19 mouse cellular contexts compared by ENCODE assay signal in genomic region chr14:16525137-16525924, GRCm38 (mm10).
DNase-seq lines count a peak whose midpoint lies in the region; ATAC-seq and TF ChIP-seq lines count a peak whose summit lies in the region.
"Had no signal": no experiment of that assay in that cellular context is flagged by ENCODE, and none has a peak within 500 bp of the region (broad histone marks: within the 10 kb centered on the region; RNA-seq: fewer than 3 reads in every experiment).

No protein-coding gene starts in this region.

- 71% methylated on average over 5 of the region's 5 CpGs for WGBS in forebrain, embryonic 13.5 days
- WGBS in forebrain, embryonic 10.5 days = 88% methylated on average over 5 of the region's 5 CpGs
- 77% methylated on average over 5 of the region's 5 CpGs for WGBS in intestine, embryonic 14.5 days
- 64% methylated on average over 5 of the region's 5 CpGs for WGBS in intestine, postnatal 0 days
- 58% methylated on average over 5 of the region's 5 CpGs for WGBS in neural tube, embryonic 14.5 days
- 74% methylated on average over 5 of the region's 5 CpGs for WGBS in heart, embryonic 12.5 days

- no peak for TF ChIP-seq CTCF in intestine, postnatal 0 days (IDR thresholded peaks at IDR 0.05; ENCODE audit: low read depth)

- ATAC-seq in forebrain, embryonic 13.5 days = peak; percentile 39; the same call in 1 of the 2 replicates
- ATAC-seq in intestine, embryonic 14.5 days (replicated peaks; ENCODE audit: low FRiP score, low TSS enrichment, low read depth) = no peak
- no peak for ATAC-seq in intestine, postnatal 0 days
- ATAC-seq in neural tube, embryonic 14.5 days (ENCODE audit: low read depth) = 0 out of 2 replicates have a peak, but pooled peaks have one; percentile 16
- no peak for ATAC-seq in heart, embryonic 12.5 days (ENCODE audit: insufficient number of reproducible peaks, low FRiP score)
- ATAC-seq: CD4-positive, CD25-positive, alpha-beta regulatory T cell, adult 4 months; intestine, embryonic 16.5 days had no signal

- no peaks in the 10 kb centered on the region for H3K27me3 ChIP-seq in forebrain, embryonic 13.5 days
- no peaks in the 10 kb centered on the region for H3K27me3 ChIP-seq in forebrain, embryonic 10.5 days (ENCODE audit: poor library complexity, severe bottlenecking)
- no peaks in the 10 kb centered on the region for H3K27me3 ChIP-seq in intestine, embryonic 14.5 days (replicated peaks; ENCODE audit: control insufficient read depth, insufficient read depth, low read length)
- no peaks in the 10 kb centered on the region for H3K27me3 ChIP-seq in intestine, postnatal 0 days (replicated peaks; ENCODE audit: control insufficient read depth, insufficient read depth, low read length)
- no peaks in the 10 kb centered on the region for H3K27me3 ChIP-seq in neural tube, embryonic 14.5 days (ENCODE audit: control insufficient read depth, insufficient read depth, low read length)
- H3K27me3 ChIP-seq in heart, embryonic 12.5 days (replicated peaks) = no peaks in the 10 kb centered on the region
- H3K27me3 ChIP-seq: embryonic facial prominence, embryonic 12.5 days had no signal

- no peak for DNase-seq in forebrain, embryonic 10.5 days (ENCODE audit: extremely low spot score, low spot score)
- peak; percentile 23 for DNase-seq in intestine, embryonic 14.5 days (ENCODE audit: low spot score)
- no peak for DNase-seq in neural tube, embryonic 10.5 days (ENCODE audit: extremely low spot score, low spot score)
- DNase-seq: B cell, adult 2 months; cerebellum, adult 11-12 months; cerebellum, adult 9-10 months; cerebellum, postnatal 25 days had no signal

- no peak overlapping the region for H3K27ac ChIP-seq in forebrain, embryonic 13.5 days
- no peak overlapping the region for H3K27ac ChIP-seq in forebrain, embryonic 10.5 days
- H3K27ac ChIP-seq in intestine, embryonic 14.5 days (ENCODE audit: low read depth) = no peak overlapping the region
- no peak overlapping the region for H3K27ac ChIP-seq in intestine, postnatal 0 days (ENCODE audit: low read depth, low read length)
- H3K27ac ChIP-seq in neural tube, embryonic 14.5 days (ENCODE audit: low read depth, low read length) = no peak overlapping the region
- no peak overlapping the region for H3K27ac ChIP-seq in heart, embryonic 12.5 days (ENCODE audit: poor library complexity, severe bottlenecking)
- H3K27ac ChIP-seq: embryonic facial prominence, embryonic 12.5 days; heart, adult 2 months; hindbrain, embryonic 10.5 days; hindbrain, embryonic 14.5 days had no signal

- no peaks in the 10 kb centered on the region for H3K36me3 ChIP-seq in forebrain, embryonic 13.5 days (ENCODE audit: poor library complexity, severe bottlenecking)
- no peaks in the 10 kb centered on the region for H3K36me3 ChIP-seq in forebrain, embryonic 10.5 days (replicated peaks)
- H3K36me3 ChIP-seq in intestine, embryonic 14.5 days (ENCODE audit: control insufficient read depth, insufficient read depth, low read length) = no peaks in the 10 kb centered on the region
- H3K36me3 ChIP-seq in intestine, postnatal 0 days (ENCODE audit: control insufficient read depth, insufficient read depth) = no peaks in the 10 kb centered on the region
- no peaks in the 10 kb centered on the region for H3K36me3 ChIP-seq in neural tube, embryonic 14.5 days (ENCODE audit: control insufficient read depth, insufficient read depth, low read length)
- no peaks in the 10 kb centered on the region for H3K36me3 ChIP-seq in heart, embryonic 12.5 days
- H3K36me3 ChIP-seq: embryonic facial prominence, embryonic 12.5 days; G1E; hindbrain, embryonic 10.5 days had no signal

- no peaks in the 10 kb centered on the region for H3K9me3 ChIP-seq in forebrain, embryonic 13.5 days (replicated peaks)
- H3K9me3 ChIP-seq in forebrain, embryonic 10.5 days = no peaks in the 10 kb centered on the region
- H3K9me3 ChIP-seq in intestine, embryonic 14.5 days (ENCODE audit: control insufficient read depth, low read length) = no peaks in the 10 kb centered on the region
- H3K9me3 ChIP-seq in intestine, postnatal 0 days (ENCODE audit: control insufficient read depth) = no peaks in the 10 kb centered on the region
- no peaks in the 10 kb centered on the region for H3K9me3 ChIP-seq in neural tube, embryonic 14.5 days (ENCODE audit: control insufficient read depth, low read length)
- no peaks in the 10 kb centered on the region for H3K9me3 ChIP-seq in heart, embryonic 12.5 days (replicated peaks)
- H3K9me3 ChIP-seq: embryonic facial prominence, embryonic 12.5 days; G1E; hindbrain, embryonic 10.5 days had no signal

- no peak overlapping the region for H3K4me2 ChIP-seq in forebrain, embryonic 13.5 days
- no peak overlapping the region for H3K4me2 ChIP-seq in intestine, embryonic 14.5 days (ENCODE audit: low read length)
- H3K4me2 ChIP-seq in intestine, postnatal 0 days (replicated peaks; ENCODE audit: low read depth) = no peak overlapping the region
- H3K4me2 ChIP-seq in neural tube, embryonic 14.5 days (ENCODE audit: low read depth, low read length) = no peak overlapping the region
- no peak overlapping the region for H3K4me2 ChIP-seq in heart, embryonic 12.5 days
- H3K4me2 ChIP-seq: embryonic facial prominence, embryonic 12.5 days; heart, embryonic 11.5 days; hindbrain, embryonic 14.5 days had no signal

- H3K9ac ChIP-seq in forebrain, embryonic 13.5 days = no peak overlapping the region
- H3K9ac ChIP-seq in intestine, embryonic 14.5 days (ENCODE audit: low read length) = no peak overlapping the region
- no peak overlapping the region for H3K9ac ChIP-seq in intestine, postnatal 0 days (ENCODE audit: low read depth, low read length)
- H3K9ac ChIP-seq in neural tube, embryonic 14.5 days (replicated peaks; ENCODE audit: low read depth, low read length) = no peak overlapping the region
- no peak overlapping the region for H3K9ac ChIP-seq in heart, embryonic 12.5 days
- H3K9ac ChIP-seq: embryonic facial prominence, embryonic 12.5 days; hindbrain, embryonic 14.5 days had no signal

- no peak overlapping the region for H3K4me3 ChIP-seq in forebrain, embryonic 13.5 days
- no peak overlapping the region for H3K4me3 ChIP-seq in forebrain, embryonic 10.5 days
- no peak overlapping the region for H3K4me3 ChIP-seq in intestine, embryonic 14.5 days (ENCODE audit: low read depth, low read length)
- H3K4me3 ChIP-seq in intestine, postnatal 0 days (ENCODE audit: low read depth, low read length) = no peak overlapping the region
- no peak overlapping the region for H3K4me3 ChIP-seq in neural tube, embryonic 14.5 days (ENCODE audit: low read depth, low read length)
- no peak overlapping the region for H3K4me3 ChIP-seq in heart, embryonic 12.5 days
- H3K4me3 ChIP-seq: embryonic facial prominence, embryonic 12.5 days; heart, adult 2 months; hindbrain, embryonic 10.5 days had no signal

- 0 out of 2 replicates have a peak, but pooled peaks cover 2% of the 10 kb centered on the region for H3K4me1 ChIP-seq in forebrain, embryonic 13.5 days
- H3K4me1 ChIP-seq in forebrain, embryonic 10.5 days = no peaks in the 10 kb centered on the region
- H3K4me1 ChIP-seq in intestine, embryonic 14.5 days (replicated peaks; ENCODE audit: control insufficient read depth, insufficient read depth, low read length) = no peaks in the 10 kb centered on the region
- H3K4me1 ChIP-seq in intestine, postnatal 0 days (replicated peaks; ENCODE audit: control insufficient read depth, insufficient read depth, low read length) = no peaks in the 10 kb centered on the region
- 0 out of 2 replicates have a peak, but pooled peaks cover 2% of the 10 kb centered on the region for H3K4me1 ChIP-seq in neural tube, embryonic 14.5 days (ENCODE audit: control insufficient read depth, insufficient read depth, low read length)
- peaks cover 4% of the 10 kb centered on the region; the same call in 1 of the 2 replicates for H3K4me1 ChIP-seq in heart, embryonic 12.5 days (replicated peaks)
- H3K4me1 ChIP-seq: embryonic facial prominence, embryonic 12.5 days; hindbrain, embryonic 10.5 days had no signal

Comparison
In these comparisons a context has a peak if more than half of its experiments do, and no peak if none do; other contexts are left out.
1. ATAC-seq: peak in forebrain, embryonic 13.5 days (single experiment) and neural tube, embryonic 14.5 days (single experiment); none in intestine, embryonic 14.5 days (single experiment), intestine, postnatal 0 days (single experiment) and heart, embryonic 12.5 days (single experiment).